Mouse (Mus musculus): ENCODE measurements around the gene Prdx5. TPM values are rescaled to one million over a fixed set of nuclear protein-coding genes. Genes with fewer than 3 reads are reported as not detected.
A peak's percentile ranks its signal among the peaks of the same experiment; 100 is the strongest.

Gene Prdx5
- total and polyA plus RNA-seq, 3 experiments: 130 to 246 TPM; not detected in 1

GRCm38 (mm10) chr19:6924461-6925306, 14.8 kb upstream of the Prdx5 start:
- H3K27ac ChIP-seq (ENCODE audit: control insufficient read depth, low read depth, low read length): no peak overlapping the region
- H3K9me3 ChIP-seq (replicated peaks; ENCODE audit: insufficient read depth, low read length): no peaks in the 10 kb centered on the region
- H3K4me3 ChIP-seq (ENCODE audit: control insufficient read depth in 1 of 2, insufficient read depth in 1 of 2, low read depth in 2 of 2, low read length in 2 of 2): no peak overlapping the region
- H3K27me3 ChIP-seq (ENCODE audit: control insufficient read depth in 1 of 2, insufficient read depth in 2 of 2, low read length in 2 of 2): no peaks in the 10 kb centered on the region
- peak; percentile 59 for DNase-seq (ENCODE audit: low read depth, low spot score)
- peaks cover 0 to 5% of the 10 kb centered on the region in 2 experiments; a peak in 1 of 4 replicates for H3K36me3 ChIP-seq (ENCODE audit: control insufficient read depth in 1 of 2, insufficient read depth in 2 of 2, low read length in 2 of 2)
- TF ChIP-seq RAD21 (IDR thresholded peaks at IDR 0.05; ENCODE audit: low read depth, low read length): peak; percentile 59
- no peak for TF ChIP-seq MYB (IDR thresholded peaks at IDR 0.05; ENCODE audit: low read depth, low read length)
- no peak for TF ChIP-seq ZKSCAN1 (IDR thresholded peaks at IDR 0.05; ENCODE audit: low read depth, low read length)
- no peak for TF ChIP-seq ZNF384 (IDR thresholded peaks at IDR 0.05; ENCODE audit: low read depth, low read length)
- peak; percentile 31 to 67 (median 61); a peak in 5 of 6 replicates for TF ChIP-seq CTCF (IDR thresholded peaks at IDR 0.05 in 2 of 3, conservative IDR thresholded peaks at IDR 0.05 in 1 of 3; ENCODE audit: control insufficient read depth in 1 of 3, insufficient read depth in 1 of 3, low read depth in 2 of 3, low read length in 3 of 3, poor library complexity in 1 of 3, severe bottlenecking in 1 of 3)
- peak; percentile 44 for TF ChIP-seq ZC3H11A (IDR thresholded peaks at IDR 0.05; ENCODE audit: low read depth, low read length)
- peak; percentile 53 for TF ChIP-seq SMC3 (IDR thresholded peaks at IDR 0.05; ENCODE audit: low read depth, low read length)
- H3K9ac ChIP-seq (ENCODE audit: control insufficient read depth, low read depth, low read length, poor library complexity, severe bottlenecking): no peak overlapping the region
- H3K79me2 ChIP-seq (ENCODE audit: control insufficient read depth, insufficient read depth, low read length, poor library complexity): peaks cover 15% of the 10 kb centered on the region
- peaks cover 0 to 10% of the 10 kb centered on the region in 2 experiments; a peak in 1 of 4 replicates for H3K4me1 ChIP-seq (ENCODE audit: control insufficient read depth in 1 of 2, insufficient read depth in 2 of 2, low read length in 2 of 2)

GRCm38 (mm10) chr19:6922901-6923735, 13.2 kb upstream of the Prdx5 start:
- Histone ChIP-seq H3K27ac (ENCODE audit: control insufficient read depth, low read depth, low read length) (no peak overlapping the region; the same call in 1 of the 2 replicates), H3K79me2 (ENCODE audit: control insufficient read depth, insufficient read depth, low read length, poor library complexity) (peaks cover 15% of the 10 kb centered on the region), H3K9ac (ENCODE audit: control insufficient read depth, low read depth, low read length, poor library complexity, severe bottlenecking) (peak overlapping the region; percentile 77), H3K27me3 (ENCODE audit: control insufficient read depth in 1 of 2, insufficient read depth in 2 of 2, low read length in 2 of 2) (no peaks in the 10 kb centered on the region), H3K9me3 (replicated peaks; ENCODE audit: insufficient read depth, low read length) (no peaks in the 10 kb centered on the region), H3K4me3 (ENCODE audit: control insufficient read depth in 1 of 2, insufficient read depth in 1 of 2, low read depth in 2 of 2, low read length in 2 of 2) (peak overlapping the region in 1 of 2 experiments; percentile 75; a peak in 1 of 4 replicates), H3K36me3 (ENCODE audit: control insufficient read depth in 1 of 2, insufficient read depth in 2 of 2, low read length in 2 of 2) (peaks cover 0 to 5% of the 10 kb centered on the region in 2 experiments; a peak in 2 of 4 replicates), H3K4me1 (ENCODE audit: control insufficient read depth in 1 of 2, insufficient read depth in 2 of 2, low read length in 2 of 2) (peaks cover 0 to 10% of the 10 kb centered on the region in 2 experiments; a peak in 1 of 4 replicates)
- no peak for DNase-seq (ENCODE audit: low read depth, low spot score)
- TF ChIP-seq GATA1 (IDR thresholded peaks at IDR 0.05; ENCODE audit: low read depth, low read length) (0 out of 2 replicates have a peak, but pooled peaks have one; percentile 35), ETS1 (IDR thresholded peaks at IDR 0.05; ENCODE audit: low read depth, low read length) (0 out of 2 replicates have a peak, but pooled peaks have one; percentile 3), EP300 (IDR thresholded peaks at IDR 0.05; ENCODE audit: low read depth in 1 of 2, low read length in 2 of 2) (peak in 1 of 2 experiments; percentile 0; a peak in 1 of 4 replicates), POLR2AphosphoS5 (IDR thresholded peaks at IDR 0.05; ENCODE audit: borderline replicate concordance, low read depth, low read length) (no peak), GABPA (IDR thresholded peaks at IDR 0.05; ENCODE audit: low read depth, low read length) (no peak)
